Mouse (Mus musculus): ENCODE measurements at regions not wholly inside any gene's neighbourhood (a gene's known extent, or its start where the extent isn't known, plus 50 kb on each side); places are given as distances from the start of the nearest gene placed in this dataset.
A peak's percentile ranks its signal among the peaks of the same experiment; 100 is the strongest.

- no peak for DNase-seq (ENCODE audit: low spot score in 2 of 2)
These were observed 2945.6 kb upstream of the 5930422O12Rik start for GRCm38 (mm10) chr8:30482956-30483355.

- no peak for DNase-seq (ENCODE audit: low spot score in 2 of 2)
These were observed 2933.6 kb upstream of the 5930422O12Rik start for GRCm38 (mm10) chr8:30494851-30495355.

- peak in 1 of 2 experiments; percentile 3 for DNase-seq (ENCODE audit: low spot score in 2 of 2)
These were observed 2926.3 kb upstream of the 5930422O12Rik start for GRCm38 (mm10) chr8:30502164-30502563.

GRCm38 (mm10) chr8:30511358-30511757 is 2917.2 kb upstream of the 5930422O12Rik start:
- peak in 1 of 2 experiments; percentile 8 for DNase-seq (ENCODE audit: low spot score in 2 of 2)

- DNase-seq (ENCODE audit: low spot score in 2 of 2): no peak
These were observed 2905.6 kb upstream of the 5930422O12Rik start for GRCm38 (mm10) chr8:30522806-30523462.

- no peak for DNase-seq (ENCODE audit: low spot score in 2 of 2)
These were observed 2895.5 kb upstream of the 5930422O12Rik start for GRCm38 (mm10) chr8:30532862-30533500.

GRCm38 (mm10) chr8:30533501-30533870 is 2895.0 kb upstream of the 5930422O12Rik start:
- DNase-seq (ENCODE audit: low spot score in 2 of 2): no peak

GRCm38 (mm10) chr8:30535450-30535849 is 2893.1 kb upstream of the 5930422O12Rik start:
- no peak for DNase-seq (ENCODE audit: low spot score in 2 of 2)

GRCm38 (mm10) chr8:30542196-30542595 is 2886.3 kb upstream of the 5930422O12Rik start:
- DNase-seq (ENCODE audit: low spot score in 2 of 2): no peak

GRCm38 (mm10) chr8:30547820-30548219 is 2880.7 kb upstream of the 5930422O12Rik start:
- no peak for DNase-seq (ENCODE audit: low spot score in 2 of 2)

- no peak for DNase-seq (ENCODE audit: low spot score in 2 of 2)
These were observed 2877.5 kb upstream of the 5930422O12Rik start for GRCm38 (mm10) chr8:30551051-30551450.

GRCm38 (mm10) chr8:30557429-30557828 is 2871.1 kb upstream of the 5930422O12Rik start:
- no peak for DNase-seq (ENCODE audit: low spot score in 2 of 2)

GRCm38 (mm10) chr8:30561323-30562207 is 2866.9 kb upstream of the 5930422O12Rik start:
- DNase-seq (ENCODE audit: low spot score in 2 of 2): no peak

- no peak for DNase-seq (ENCODE audit: low spot score in 2 of 2)
These were observed 2858.7 kb upstream of the 5930422O12Rik start for GRCm38 (mm10) chr8:30569799-30570198.

- DNase-seq (ENCODE audit: low spot score in 2 of 2): no peak
These were observed 2858.0 kb upstream of the 5930422O12Rik start for GRCm38 (mm10) chr8:30570547-30570946.

- DNase-seq (ENCODE audit: low spot score in 2 of 2): no peak
These were observed 2841.0 kb upstream of the 5930422O12Rik start for GRCm38 (mm10) chr8:30587508-30587907.

GRCm38 (mm10) chr8:30602421-30602820 is 2826.1 kb upstream of the 5930422O12Rik start:
- DNase-seq (ENCODE audit: low spot score in 2 of 2): no peak

- DNase-seq (ENCODE audit: low spot score in 2 of 2): no peak
These were observed 2798.2 kb upstream of the 5930422O12Rik start for GRCm38 (mm10) chr8:30630332-30630731.

GRCm38 (mm10) chr8:30636791-30637190 is 2791.7 kb upstream of the 5930422O12Rik start:
- DNase-seq (ENCODE audit: low spot score in 2 of 2): no peak

- no peak for DNase-seq (ENCODE audit: low spot score in 2 of 2)
These were observed 2785.4 kb upstream of the 5930422O12Rik start for GRCm38 (mm10) chr8:30642866-30643690.

- DNase-seq (ENCODE audit: low spot score in 2 of 2): no peak
These were observed 2780.0 kb upstream of the 5930422O12Rik start for GRCm38 (mm10) chr8:30648497-30648896.

All from right cerebral cortex, adult 2 months (tissue).